Mouse (Mus musculus) stomach, postnatal 0 days (tissue): Measurements from ENCODE around the gene Ints13. TPM values are rescaled to one million over a fixed set of nuclear protein-coding genes. Genes with fewer than 3 reads are reported as not detected.
A peak's percentile ranks its signal among the peaks of the same experiment; 100 is the strongest.

Experiments
- ATAC-seq: fragments of 200-750 bp; cut with Nextera tagmentation; 2 replicates; pipeline ENCODE4 v1.8.0; 2017; ENCODE audit not compliant: low FRiP score, low TSS enrichment
- DNase-seq: peaks from one replicate; pipeline ENCODE4 v3.0.0-alpha.2; 2016; ENCODE audit warnings: low spot score
- H3K27ac ChIP-seq: fragments of 300-500 bp; sonication (generic); replicated peaks from 2 replicates; pipeline ENCODE4 v1.5.1; 2014; ENCODE audit warnings: mild to moderate bottlenecking, control low read depth
- H3K27me3 ChIP-seq: fragments of 300-500 bp; sonication (generic); 2 replicates; pipeline ENCODE4 v1.6.1; 2014; ENCODE audit warnings: low read length; ENCODE audit not compliant: control insufficient read depth, insufficient read depth
- H3K36me3 ChIP-seq: fragments of 300-500 bp; sonication (generic); 2 replicates; pipeline ENCODE4 v1.6.1; 2014; ENCODE audit warnings: low read length, mixed read lengths; ENCODE audit not compliant: control insufficient read depth, insufficient read depth
- H3K4me1 ChIP-seq: fragments of 300-500 bp; sonication (generic); replicated peaks from 2 replicates; pipeline ENCODE4 v1.6.1; 2014; ENCODE audit warnings: antibody characterized with exemption; ENCODE audit not compliant: control insufficient read depth, insufficient read depth
- H3K4me2 ChIP-seq: fragments of 300-500 bp; sonication (generic); replicated peaks from 2 replicates; pipeline ENCODE4 v1.6.1; 2014; ENCODE audit warnings: low read depth, mild to moderate bottlenecking, control low read depth, moderate library complexity
- H3K4me3 ChIP-seq: fragments of 300-500 bp; sonication (generic); 2 replicates; pipeline ENCODE4 v1.5.1; 2014; ENCODE audit warnings: low read depth, low read length, control low read depth
- H3K9ac ChIP-seq: fragments of 300-500 bp; sonication (generic); 2 replicates; pipeline ENCODE4 v1.6.1; 2014; ENCODE audit warnings: mild to moderate bottlenecking, low read length, control low read depth, mixed read lengths
- H3K9me3 ChIP-seq: fragments of 300-500 bp; sonication (generic); 2 replicates; pipeline ENCODE4 v1.6.1; 2016; ENCODE audit warnings: low read length; ENCODE audit not compliant: control insufficient read depth
- CTCF ChIP-seq: IDR thresholded peaks from 2 replicates; pipeline ENCODE4 v1.5.1; 2016; ENCODE audit warnings: antibody characterized with exemption, low read depth, mild to moderate bottlenecking, moderate library complexity
- EP300 ChIP-seq: optimal IDR thresholded peaks from 2 replicates; pipeline ENCODE3; 2016; ENCODE audit warnings: antibody characterized with exemption
- WGBS: fragments of 180-500 bp; shearing (Covaris S2); extraction: QIAGEN DNeasy Blood & Tissue Kit; methylation state at CpG from one replicate; pipeline ENCODE4 v1.1.7; 2014; 5-methylcytosine and 5-hydroxymethylcytosine counted together
- polyA plus RNA-seq: library from polyadenylated mRNA; unstranded; fragments of >200 nt; fragmentation: Nextera tagmentation; extraction: Ambion mirVana; gene quantifications from 2 replicates; pipeline ENCODE4 v1.2.1, GENCODE M21; 2015

Gene Ints13
- polyA plus RNA-seq, 1 experiment from 2014 or later = 25.8 TPM

- ATAC-seq (no peak), DNase-seq (no peak)
- Histone ChIP-seq H3K9ac (no peak overlapping the region), H3K9me3 (no peaks in the 10 kb centered on the region), H3K27ac (no peak overlapping the region), H3K27me3 (no peaks in the 10 kb centered on the region), H3K4me3 (no peak overlapping the region), H3K4me1 (no peaks in the 10 kb centered on the region), H3K36me3 (no peaks in the 10 kb centered on the region), H3K4me2 (no peak overlapping the region)
- 53% methylated on average over 2 of the region's 2 CpGs for WGBS
- TF ChIP-seq CTCF (no peak), EP300 (no peak)
Measured at GRCm38 (mm10) chr6:146538071-146538470, 39.6 kb downstream of the Ints13 start.

- H3K4me3 ChIP-seq = no peak overlapping the region
- 65% methylated on average over 4 of the region's 4 CpGs for WGBS
- DNase-seq = no peak
- H3K36me3 ChIP-seq = no peaks in the 10 kb centered on the region
- ATAC-seq = peak; percentile 29; the same call in 1 of the 2 replicates
- TF ChIP-seq CTCF (no peak), EP300 (no peak)
- no peaks in the 10 kb centered on the region for H3K4me1 ChIP-seq
- H3K27ac ChIP-seq = no peak overlapping the region
- no peaks in the 10 kb centered on the region for H3K27me3 ChIP-seq
- H3K4me2 ChIP-seq = no peak overlapping the region
- H3K9me3 ChIP-seq = no peaks in the 10 kb centered on the region
- H3K9ac ChIP-seq = no peak overlapping the region
Measured at GRCm38 (mm10) chr6:146537111-146537510, 40.5 kb downstream of the Ints13 start.

GRCm38 (mm10) chr6:146535501-146535900, 42.1 kb downstream of the Ints13 start:
- H3K4me2 ChIP-seq = no peak overlapping the region
- ATAC-seq (no peak), DNase-seq (no peak)
- H3K9ac ChIP-seq = no peak overlapping the region
- TF ChIP-seq CTCF (no peak), EP300 (no peak)
- no peaks in the 10 kb centered on the region for H3K4me1 ChIP-seq
- H3K27me3 ChIP-seq = no peaks in the 10 kb centered on the region
- no peaks in the 10 kb centered on the region for H3K36me3 ChIP-seq
- no peak overlapping the region for H3K4me3 ChIP-seq
- WGBS = 84% methylated on average over 5 of the region's 5 CpGs
- no peaks in the 10 kb centered on the region for H3K9me3 ChIP-seq
- no peak overlapping the region for H3K27ac ChIP-seq

DNA sequence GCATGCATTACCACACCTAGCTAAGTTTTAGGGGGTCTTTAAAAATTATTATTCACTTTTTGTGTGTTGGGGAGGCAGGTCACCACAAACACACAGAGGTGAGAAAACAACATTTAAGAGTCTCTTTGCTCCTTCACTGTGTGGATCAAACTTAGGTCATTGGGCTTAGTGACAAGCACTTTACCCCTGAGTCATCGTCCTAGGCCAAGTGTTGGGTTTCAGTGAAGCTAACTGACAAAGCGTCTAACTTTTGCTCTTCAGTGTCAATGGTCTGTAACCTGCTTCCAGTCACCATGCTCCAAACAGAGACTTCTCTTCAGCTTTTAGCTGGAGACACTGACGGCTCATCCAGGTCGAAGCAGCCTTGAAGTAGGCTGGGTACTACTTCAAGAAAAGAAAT, 44.5 kb downstream of the Ints13 start:
- no peak for ATAC-seq
- Histone ChIP-seq H3K4me2 (no peak overlapping the region), H3K27ac (no peak overlapping the region), H3K4me1 (no peaks in the 10 kb centered on the region), H3K9me3 (no peaks in the 10 kb centered on the region), H3K36me3 (no peaks in the 10 kb centered on the region), H3K9ac (no peak overlapping the region), H3K27me3 (no peaks in the 10 kb centered on the region), H3K4me3 (no peak overlapping the region)
- TF ChIP-seq EP300 (no peak), CTCF (no peak)
- DNase-seq = no peak
- WGBS = 94% methylated on average over 4 of the region's 4 CpGs

- Histone ChIP-seq H3K36me3 (no peaks in the 10 kb centered on the region), H3K4me2 (no peak overlapping the region), H3K9ac (no peak overlapping the region), H3K4me3 (no peak overlapping the region), H3K4me1 (no peaks in the 10 kb centered on the region), H3K27ac (no peak overlapping the region), H3K27me3 (no peaks in the 10 kb centered on the region), H3K9me3 (no peaks in the 10 kb centered on the region)
- DNase-seq = no peak
- WGBS = 37% methylated on average over 5 of the region's 5 CpGs
- TF ChIP-seq EP300 (no peak), CTCF (no peak)
- ATAC-seq = peak; percentile 21; the same call in 1 of the 2 replicates
Measured at GRCm38 (mm10) chr6:146530769-146531168, 46.9 kb downstream of the Ints13 start.

GRCm38 (mm10) chr6:146530363-146530762, 47.3 kb downstream of the Ints13 start:
- Histone ChIP-seq H3K27me3 (no peaks in the 10 kb centered on the region), H3K4me1 (no peaks in the 10 kb centered on the region), H3K9me3 (no peaks in the 10 kb centered on the region), H3K36me3 (no peaks in the 10 kb centered on the region), H3K4me2 (no peak overlapping the region), H3K4me3 (no peak overlapping the region), H3K9ac (no peak overlapping the region), H3K27ac (no peak overlapping the region)
- no peak for DNase-seq
- no peak for ATAC-seq
- no peak for TF ChIP-seq EP300
- no peak for TF ChIP-seq CTCF
- 51% methylated on average over 7 of the region's 7 CpGs for WGBS
